Mouse (Mus musculus) brain, embryonic 14.5 days (tissue): Measurements from ENCODE around the gene Tlk2.

Source experiments
- CTCF ChIP-seq: fragments of 200-500 bp; IDR thresholded peaks from 2 replicates; pipeline ENCODE4 v1.5.1; 2012; ENCODE audit warnings: inconsistent platforms, mild to moderate bottlenecking, moderate library complexity, borderline replicate concordance; ENCODE audit not compliant: insufficient read depth, insufficient read length; ENCODE audit errors: extremely low read depth
- POLR2A ChIP-seq: fragments of 200-500 bp; IDR thresholded peaks from 2 replicates; pipeline ENCODE4 v1.6.1; 2012; ENCODE audit warnings: mild to moderate bottlenecking, inconsistent platforms, borderline replicate concordance; ENCODE audit not compliant: poor library complexity, insufficient read depth, insufficient read length, severe bottlenecking; ENCODE audit errors: extremely low read depth

DNA sequence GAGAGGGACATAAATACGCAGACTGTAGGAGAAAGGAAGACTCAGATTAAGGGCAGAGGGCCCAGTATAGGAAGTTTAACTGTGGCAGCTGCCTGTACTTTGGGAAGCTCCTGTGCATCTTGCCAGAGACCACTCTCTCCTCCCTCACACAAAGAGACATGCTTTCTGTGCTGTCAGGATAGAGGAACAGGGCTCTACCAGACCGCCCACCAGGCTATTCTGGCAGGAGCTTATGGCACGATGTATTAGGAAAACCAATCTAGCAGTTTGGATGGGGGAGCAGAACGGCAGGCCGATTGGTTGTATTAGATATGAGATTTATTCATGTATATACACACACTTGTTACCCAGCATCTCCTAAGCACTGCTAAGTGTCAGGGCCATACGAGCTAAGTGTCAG lies 139.2 kb downstream of the Tlk2 start:
- TF ChIP-seq CTCF (no peak), POLR2A (no peak)
